Mouse (Mus musculus) stomach, postnatal 0 days (tissue): ENCODE results near the gene Clec12b.

Experiments used
- CTCF ChIP-seq: IDR thresholded peaks from 2 replicates; pipeline ENCODE4 v1.5.1; 2016; ENCODE audit warnings: antibody characterized with exemption, low read depth, mild to moderate bottlenecking, moderate library complexity
- EP300 ChIP-seq: optimal IDR thresholded peaks from 2 replicates; pipeline ENCODE3; 2016; ENCODE audit warnings: antibody characterized with exemption

DNA sequence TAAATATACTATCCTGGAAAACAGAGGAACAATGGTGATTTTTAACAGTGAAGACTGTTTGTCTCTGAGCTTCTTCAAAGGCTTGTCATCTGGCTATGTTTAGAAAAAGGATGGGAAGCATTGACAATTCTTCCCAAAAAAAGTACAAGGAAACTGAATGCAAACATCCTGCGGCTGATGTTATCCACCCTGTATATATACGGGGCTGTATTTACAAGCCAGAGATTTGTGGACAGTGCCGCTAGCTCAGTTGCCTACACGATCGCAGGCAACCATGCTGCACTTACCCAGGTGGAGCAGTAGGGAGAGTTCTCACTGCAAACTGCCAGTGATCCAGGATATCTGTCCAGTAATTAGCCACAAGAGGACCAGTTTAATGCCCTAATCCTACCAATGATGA, 39.5 kb upstream of the Clec12b start:
- no peak for TF ChIP-seq CTCF
- TF ChIP-seq EP300, result no peak
